Mouse (Mus musculus): Measurements from ENCODE around the gene Cytip. TPM values are rescaled to one million over a fixed set of nuclear protein-coding genes. Genes with fewer than 3 reads are reported as not detected.

The Cytip gene
- polyA plus RNA-seq, 1 experiment from 2014 or later = 1.9 TPM

GRCm38 (mm10) chr2:58158107-58158506 lies 37.2 kb downstream of the Cytip start:
- Histone ChIP-seq H3K27ac (ENCODE audit: low read depth, low read length) (no peak overlapping the region), H3K4me1 (replicated peaks; ENCODE audit: control insufficient read depth, insufficient read depth, low read length) (no peaks in the 10 kb centered on the region), H3K4me3 (ENCODE audit: low read depth, low read length) (no peak overlapping the region), H3K4me2 (no peak overlapping the region), H3K9me3 (ENCODE audit: control insufficient read depth, low read length) (no peaks in the 10 kb centered on the region), H3K9ac (ENCODE audit: low read depth, low read length) (no peak overlapping the region), H3K36me3 (ENCODE audit: control insufficient read depth, insufficient read depth, low read length) (no peaks in the 10 kb centered on the region), H3K27me3 (replicated peaks; ENCODE audit: control insufficient read depth, insufficient read depth, low read length) (no peaks in the 10 kb centered on the region)
- WGBS = 83% methylated on average over 2 of the region's 2 CpGs
- ATAC-seq (replicated peaks; ENCODE audit: low FRiP score) = no peak
- DNase-seq (ENCODE audit: low spot score) = no peak

- 86% methylated on average over 5 of the region's 5 CpGs for WGBS
- Histone ChIP-seq H3K4me3 (ENCODE audit: low read depth, low read length) (no peak overlapping the region), H3K36me3 (ENCODE audit: control insufficient read depth, insufficient read depth, low read length) (no peaks in the 10 kb centered on the region), H3K4me2 (0 out of 2 replicates have a peak overlapping the region, but pooled peaks have one; percentile 3), H3K27ac (ENCODE audit: low read depth, low read length) (no peak overlapping the region), H3K27me3 (replicated peaks; ENCODE audit: control insufficient read depth, insufficient read depth, low read length) (no peaks in the 10 kb centered on the region), H3K9me3 (ENCODE audit: control insufficient read depth, low read length) (no peaks in the 10 kb centered on the region), H3K4me1 (replicated peaks; ENCODE audit: control insufficient read depth, insufficient read depth, low read length) (no peaks in the 10 kb centered on the region), H3K9ac (ENCODE audit: low read depth, low read length) (no peak overlapping the region)
- ATAC-seq (replicated peaks; ENCODE audit: low FRiP score) (no peak), DNase-seq (ENCODE audit: low spot score) (no peak)
These were observed 37.9 kb downstream of the Cytip start for GRCm38 (mm10) chr2:58157466-58157865.

GRCm38 (mm10) chr2:58156495-58157392 lies 38.6 kb downstream of the Cytip start:
- 69% methylated on average over 5 of the region's 5 CpGs for WGBS
- no peak for ATAC-seq (replicated peaks; ENCODE audit: low FRiP score)
- H3K9ac ChIP-seq (ENCODE audit: low read depth, low read length) = no peak overlapping the region

GRCm38 (mm10) chr2:58156108-58156415 lies 39.3 kb downstream of the Cytip start:
- peak overlapping the region; percentile 38; the same call in 1 of the 2 replicates for H3K27ac ChIP-seq (ENCODE audit: low read depth, low read length)
- H3K4me2 ChIP-seq = peak overlapping the region; percentile 60
- H3K4me1 ChIP-seq (replicated peaks; ENCODE audit: control insufficient read depth, insufficient read depth, low read length) = no peaks in the 10 kb centered on the region
- no peaks in the 10 kb centered on the region for H3K27me3 ChIP-seq (replicated peaks; ENCODE audit: control insufficient read depth, insufficient read depth, low read length)
- H3K36me3 ChIP-seq (ENCODE audit: control insufficient read depth, insufficient read depth, low read length) = no peaks in the 10 kb centered on the region
- H3K9me3 ChIP-seq (ENCODE audit: control insufficient read depth, low read length) = no peaks in the 10 kb centered on the region
- WGBS = 49% methylated on average over 5 of the region's 5 CpGs
- H3K9ac ChIP-seq (ENCODE audit: low read depth, low read length) = peak overlapping the region; percentile 30; the same call in 1 of the 2 replicates
- ATAC-seq (replicated peaks; ENCODE audit: low FRiP score) = peak; percentile 47; the same call in 1 of the 2 replicates
- DNase-seq (ENCODE audit: low spot score) = no peak
- H3K4me3 ChIP-seq (ENCODE audit: low read depth, low read length) = peak overlapping the region; percentile 21

More at GRCm38 (mm10) chr2:58156495-58157392, 38.6 kb downstream of the Cytip start:
- Histone ChIP-seq H3K4me2 (peak overlapping the region; percentile 60), H3K9me3 (ENCODE audit: control insufficient read depth, low read length) (no peaks in the 10 kb centered on the region), H3K36me3 (ENCODE audit: control insufficient read depth, insufficient read depth, low read length) (no peaks in the 10 kb centered on the region), H3K27ac (ENCODE audit: low read depth, low read length) (peak overlapping the region; percentile 38; the same call in 1 of the 2 replicates), H3K4me1 (replicated peaks; ENCODE audit: control insufficient read depth, insufficient read depth, low read length) (no peaks in the 10 kb centered on the region), H3K27me3 (replicated peaks; ENCODE audit: control insufficient read depth, insufficient read depth, low read length) (no peaks in the 10 kb centered on the region), H3K4me3 (ENCODE audit: low read depth, low read length) (peak overlapping the region; percentile 3; the same call in 1 of the 2 replicates)
- no peak for DNase-seq (ENCODE audit: low spot score)

GRCm38 (mm10) chr2:58155271-58156107 lies 39.8 kb downstream of the Cytip start:
- Histone ChIP-seq H3K4me3 (ENCODE audit: low read depth, low read length) (peak overlapping the region; percentile 21), H3K9ac (ENCODE audit: low read depth, low read length) (no peak overlapping the region), H3K27me3 (replicated peaks; ENCODE audit: control insufficient read depth, insufficient read depth, low read length) (no peaks in the 10 kb centered on the region), H3K36me3 (ENCODE audit: control insufficient read depth, insufficient read depth, low read length) (no peaks in the 10 kb centered on the region), H3K27ac (ENCODE audit: low read depth, low read length) (peak overlapping the region; percentile 55), H3K9me3 (ENCODE audit: control insufficient read depth, low read length) (no peaks in the 10 kb centered on the region), H3K4me1 (replicated peaks; ENCODE audit: control insufficient read depth, insufficient read depth, low read length) (no peaks in the 10 kb centered on the region), H3K4me2 (peak overlapping the region; percentile 60)
- ATAC-seq (replicated peaks; ENCODE audit: low FRiP score) = peak; percentile 84
- 47% methylated on average over 7 of the region's 7 CpGs for WGBS
- no peak for DNase-seq (ENCODE audit: low spot score)

GRCm38 (mm10) chr2:58154555-58154954 lies 40.8 kb downstream of the Cytip start:
- ATAC-seq (replicated peaks; ENCODE audit: low FRiP score) = no peak
- no peak overlapping the region for H3K27ac ChIP-seq (ENCODE audit: low read depth, low read length)
- no peak overlapping the region for H3K4me2 ChIP-seq
- no peak overlapping the region for H3K9ac ChIP-seq (ENCODE audit: low read depth, low read length)
- no peak for DNase-seq (ENCODE audit: low spot score)
- H3K9me3 ChIP-seq (ENCODE audit: control insufficient read depth, low read length) = no peaks in the 10 kb centered on the region
- no peaks in the 10 kb centered on the region for H3K36me3 ChIP-seq (ENCODE audit: control insufficient read depth, insufficient read depth, low read length)
- H3K27me3 ChIP-seq (replicated peaks; ENCODE audit: control insufficient read depth, insufficient read depth, low read length) = no peaks in the 10 kb centered on the region
- H3K4me3 ChIP-seq (ENCODE audit: low read depth, low read length) = no peak overlapping the region
- WGBS = 61% methylated on average over 1 of the region's 1 CpGs
- H3K4me1 ChIP-seq (replicated peaks; ENCODE audit: control insufficient read depth, insufficient read depth, low read length) = no peaks in the 10 kb centered on the region

GRCm38 (mm10) chr2:58153742-58154141 lies 41.6 kb downstream of the Cytip start:
- 67% methylated on average over 7 of the region's 7 CpGs for WGBS
- DNase-seq (ENCODE audit: low spot score) = no peak
- H3K36me3 ChIP-seq (ENCODE audit: control insufficient read depth, insufficient read depth, low read length) = no peaks in the 10 kb centered on the region
- H3K27ac ChIP-seq (ENCODE audit: low read depth, low read length) = no peak overlapping the region
- no peak overlapping the region for H3K4me2 ChIP-seq
- no peaks in the 10 kb centered on the region for H3K9me3 ChIP-seq (ENCODE audit: control insufficient read depth, low read length)
- H3K9ac ChIP-seq (ENCODE audit: low read depth, low read length) = no peak overlapping the region
- no peaks in the 10 kb centered on the region for H3K4me1 ChIP-seq (replicated peaks; ENCODE audit: control insufficient read depth, insufficient read depth, low read length)
- ATAC-seq (replicated peaks; ENCODE audit: low FRiP score) = no peak
- H3K27me3 ChIP-seq (replicated peaks; ENCODE audit: control insufficient read depth, insufficient read depth, low read length) = no peaks in the 10 kb centered on the region
- H3K4me3 ChIP-seq (ENCODE audit: low read depth, low read length) = no peak overlapping the region

GRCm38 (mm10) chr2:58149983-58150405 lies 45.3 kb downstream of the Cytip start:
- no peaks in the 10 kb centered on the region for H3K36me3 ChIP-seq (ENCODE audit: control insufficient read depth, insufficient read depth, low read length)
- WGBS = 80% methylated on average over 7 of the region's 7 CpGs
- no peak overlapping the region for H3K4me2 ChIP-seq
- H3K9ac ChIP-seq (ENCODE audit: low read depth, low read length) = no peak overlapping the region
- no peaks in the 10 kb centered on the region for H3K9me3 ChIP-seq (ENCODE audit: control insufficient read depth, low read length)
- no peak for ATAC-seq (replicated peaks; ENCODE audit: low FRiP score)
- H3K4me3 ChIP-seq (ENCODE audit: low read depth, low read length) = no peak overlapping the region
- DNase-seq (ENCODE audit: low spot score) = no peak
- no peak overlapping the region for H3K27ac ChIP-seq (ENCODE audit: low read depth, low read length)
- H3K4me1 ChIP-seq (replicated peaks; ENCODE audit: control insufficient read depth, insufficient read depth, low read length) = no peaks in the 10 kb centered on the region
- no peaks in the 10 kb centered on the region for H3K27me3 ChIP-seq (replicated peaks; ENCODE audit: control insufficient read depth, insufficient read depth, low read length)
